Mouse (Mus musculus): ENCODE measurements around the gene Olfr1231. TPM values are rescaled to one million over a fixed set of nuclear protein-coding genes. Genes with fewer than 3 reads are reported as not detected.

Gene Olfr1231
- total RNA-seq (2021) = not detected
- long read RNA-seq, experiment 1 = 0 reads
- long read RNA-seq, experiment 2 = 0 reads

DNA sequence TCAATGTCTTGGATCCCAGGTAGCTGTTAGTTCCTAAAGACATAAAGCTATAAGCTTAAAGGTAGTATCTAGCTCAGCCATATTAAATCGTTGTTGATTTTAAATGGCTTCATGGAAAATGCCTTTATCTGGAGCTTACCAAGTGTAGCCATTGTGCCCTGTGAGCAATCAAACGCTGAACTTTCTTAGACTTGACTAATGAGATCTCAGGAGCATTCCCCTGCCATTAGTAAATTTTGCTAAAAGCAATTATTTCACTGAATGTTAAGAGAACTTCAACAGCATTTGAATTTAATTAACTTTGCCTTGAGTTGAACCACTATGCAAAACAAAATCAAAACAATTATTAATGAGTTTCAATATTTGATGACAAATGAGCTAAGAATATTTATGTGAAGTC, at the start of gene Olfr1231:
Gene Olfr1231 (minus strand): TSS at position 101 of the 400 bp plus-strand sequence.
- intact Hi-C loops (cut with DNase I) = no loop called here
- no peak for DNase-seq

DNA sequence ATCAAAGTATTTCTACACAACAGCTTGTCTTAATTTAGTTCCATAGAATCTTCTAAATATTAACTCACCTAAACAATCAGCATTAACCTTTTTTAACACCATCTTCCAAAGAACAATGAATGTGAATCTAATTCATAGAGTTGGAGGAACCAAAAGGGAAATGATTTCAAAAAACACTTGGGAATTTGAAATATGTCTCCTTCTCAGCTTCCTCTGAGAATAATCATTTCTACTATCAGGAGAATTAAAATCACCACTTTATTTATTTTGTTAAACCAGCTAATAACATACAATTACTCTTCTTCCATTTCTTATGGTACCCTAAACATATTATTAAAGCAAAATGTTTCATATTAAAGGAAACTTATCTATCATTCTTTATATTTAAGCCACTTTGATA, 35.4 kb upstream of the Olfr1231 start, which contains the start of gene Olfr1233:
Gene Olfr1233 (minus strand): TSS at position 101 of the 400 bp plus-strand sequence.
- intact Hi-C loops (cut with DNase I) = no loop called here
- DNase-seq = no peak

DNA sequence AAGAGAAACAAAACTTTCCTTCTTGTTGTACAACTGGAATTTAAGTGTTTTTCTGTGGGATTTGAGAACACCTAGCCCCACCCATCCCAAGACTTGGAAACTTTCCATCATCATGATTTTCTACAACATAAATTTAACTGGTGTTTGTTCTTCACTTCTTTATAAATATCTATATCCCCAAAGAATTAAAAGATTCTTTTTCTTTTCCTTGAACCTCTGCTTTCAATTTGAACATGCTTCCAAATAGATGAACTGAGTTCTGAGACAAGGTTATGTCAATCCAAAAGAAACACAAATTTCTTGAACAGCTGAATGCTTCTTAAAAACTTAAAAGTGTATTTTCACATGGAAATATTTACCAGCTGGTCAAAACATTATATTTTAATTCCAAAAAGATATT, 22.7 kb upstream of the Olfr1231 start, which contains the start of gene Olfr1232:
Gene Olfr1232 (minus strand): TSS at position 101 of the 400 bp plus-strand sequence.
- intact Hi-C loops (cut with DNase I) = no loop called here
- DNase-seq = no peak

DNA sequence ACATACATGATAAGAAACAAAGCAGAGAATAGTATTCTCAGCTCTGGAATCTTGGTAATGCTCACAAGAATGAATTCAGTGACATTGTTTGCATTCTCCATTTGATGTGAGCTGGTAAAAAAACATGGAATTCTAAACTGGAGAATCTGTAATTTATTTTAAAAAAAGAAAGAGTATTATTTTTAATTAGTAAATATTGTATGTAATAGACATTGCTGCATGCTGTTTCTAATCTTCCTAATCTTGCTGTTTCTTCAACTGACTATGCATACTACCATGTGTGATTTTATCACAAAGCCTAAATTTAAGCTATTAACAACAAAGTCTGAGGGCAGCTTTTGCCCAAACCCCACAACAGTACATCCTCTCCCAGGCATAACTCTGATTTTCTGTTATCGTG, 9.7 kb downstream of the Olfr1231 start, which contains the start of gene Olfr1230:
Gene Olfr1230 (minus strand): TSS at position 101 of the 400 bp plus-strand sequence.
- intact Hi-C loops (cut with DNase I) = no loop called here

DNA sequence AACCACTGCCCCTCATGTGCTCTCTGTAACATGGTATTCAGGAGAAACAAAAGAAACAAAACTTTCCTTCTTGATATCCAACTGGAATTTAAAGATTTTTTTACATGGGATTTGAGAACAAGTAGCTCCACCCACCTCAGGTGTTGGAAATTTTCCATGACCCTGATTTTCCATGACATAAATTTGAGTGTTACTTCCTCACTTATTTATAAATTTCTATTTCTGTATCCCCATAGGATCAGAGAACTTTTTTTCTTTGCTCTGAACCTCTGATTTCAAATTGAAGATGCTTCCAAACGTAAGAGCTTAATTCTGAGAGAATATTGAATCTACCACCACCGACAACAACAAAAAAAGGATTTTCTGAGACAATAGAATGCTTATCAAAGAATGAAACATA, 19.0 kb downstream of the Olfr1231 start, which contains the start of gene Olfr1229:
Gene Olfr1229 (minus strand): TSS at position 101 of the 400 bp plus-strand sequence.
- intact Hi-C loops (cut with DNase I) = no loop called here
- no peak for DNase-seq

More for the DNA sequence above, 9.7 kb downstream of the Olfr1231 start, which contains the start of gene Olfr1230:
- DNase-seq = no peak

DNA sequence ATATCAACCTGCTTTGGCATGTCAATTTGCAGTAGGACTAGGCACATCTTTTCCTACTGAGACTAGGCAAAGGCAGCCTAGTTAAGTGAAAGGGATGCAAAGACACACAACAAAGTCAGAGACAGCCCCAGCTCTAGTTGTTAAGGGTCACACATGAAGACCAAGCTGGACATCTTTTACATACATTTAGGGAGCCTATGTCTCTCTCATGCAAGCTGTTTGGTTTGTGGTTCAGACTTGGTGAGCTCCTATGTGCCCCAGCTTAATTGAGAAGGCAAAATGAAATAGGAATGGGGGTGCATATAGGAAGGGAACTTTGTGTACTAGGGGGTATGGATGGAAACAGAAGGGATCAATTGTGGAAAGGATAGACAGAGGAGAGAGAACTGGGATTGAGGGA, 52.9 kb downstream of the Olfr1231 start, which contains the start of gene Olfr1228:
Gene Olfr1228 (minus strand): TSS at position 101 of the 400 bp plus-strand sequence.
- no peak for DNase-seq

More for the DNA sequence above, 52.9 kb downstream of the Olfr1231 start, which contains the start of gene Olfr1228:
- intact Hi-C loops (cut with DNase I) = no loop called here

Other genes starting within 250 kb of the Olfr1231 start
- not detected for gene Olfr1218, start 245.9 kb downstream of the Olfr1231 start, total RNA-seq (2021)
- not detected for gene Olfr1219, start 223.6 kb downstream of the Olfr1231 start, total RNA-seq (2021)
- gene Olfr1220, start 200.2 kb downstream of the Olfr1231 start, total RNA-seq (2021) = not detected
- gene Olfr1221, start 189.8 kb downstream of the Olfr1231 start, total RNA-seq (2021) = not detected
- not detected for gene Olfr1222, start 174.0 kb downstream of the Olfr1231 start, total RNA-seq (2021)
- not detected for gene Olfr1223, start 155.5 kb downstream of the Olfr1231 start, total RNA-seq (2021)
- not detected for gene Olfr1224-ps1, start 143.0 kb downstream of the Olfr1231 start, total RNA-seq (2021)
- gene Olfr1225, start 132.4 kb downstream of the Olfr1231 start, total RNA-seq (2021) = not detected
- not detected for gene Olfr1226, start 107.0 kb downstream of the Olfr1231 start, total RNA-seq (2021)
- gene Olfr1228, start 53.0 kb downstream of the Olfr1231 start, total RNA-seq (2021) = not detected
- gene Olfr1229, start 19.1 kb downstream of the Olfr1231 start, total RNA-seq (2021) = not detected
- not detected for gene Olfr1230, start 9.8 kb downstream of the Olfr1231 start, total RNA-seq (2021)
- not detected for gene Olfr1232, start 22.6 kb upstream of the Olfr1231 start, total RNA-seq (2021)
- gene Olfr1233, start 35.3 kb upstream of the Olfr1231 start, total RNA-seq (2021) = not detected
- gene Olfr1234, start 57.8 kb upstream of the Olfr1231 start, total RNA-seq (2021) = not detected
- gene Olfr1238, start 102.6 kb upstream of the Olfr1231 start, total RNA-seq (2021) = not detected
- gene Olfr1239, start 113.3 kb upstream of the Olfr1231 start, total RNA-seq (2021) = not detected
- gene Olfr1240, start 135.9 kb upstream of the Olfr1231 start, total RNA-seq (2021) = not detected
- gene Olfr1241, start 180.1 kb upstream of the Olfr1231 start, total RNA-seq (2021) = not detected
- gene Olfr1242, start 191.3 kb upstream of the Olfr1231 start, total RNA-seq (2021) = not detected
- gene Olfr1243, start 224.4 kb upstream of the Olfr1231 start, total RNA-seq (2021) = not detected